Mouse (Mus musculus) liver, embryonic 14.5 days (tissue): ENCODE results near the gene Me3. TPM values are rescaled to one million over a fixed set of nuclear protein-coding genes. Genes with fewer than 3 reads are reported as not detected.

Source experiments
- ATAC-seq: fragments of 200-750 bp; cut with Nextera tagmentation; 2 replicates; pipeline ENCODE4 v1.8.0; 2017; ENCODE audit warnings: moderate number of reproducible peaks, mild to moderate bottlenecking, moderate library complexity; ENCODE audit not compliant: insufficient read depth
- DNase-seq, 3 experiments: peaks; one replicate each; pipeline ENCODE4 v3.0.0-alpha.2; 2012 to 2013; ENCODE audit warnings: low read depth in 3 of 3, low spot score in 3 of 3
- H3K27ac ChIP-seq: fragments of 300-500 bp; sonication (generic); 2 replicates; pipeline ENCODE4 v1.5.1; 2014; ENCODE audit warnings: moderate library complexity, mild to moderate bottlenecking, control low read depth, inconsistent platforms
- H3K27me3 ChIP-seq: fragments of 300-500 bp; sonication (generic); 2 replicates; pipeline ENCODE4 v1.6.1; 2014; ENCODE audit warnings: mild to moderate bottlenecking, low read length, moderate library complexity; ENCODE audit not compliant: control insufficient read depth, insufficient read depth
- H3K36me3 ChIP-seq: fragments of 300-500 bp; sonication (generic); replicated peaks from 2 replicates; pipeline ENCODE4 v1.6.1; 2014; ENCODE audit warnings: low read depth; ENCODE audit not compliant: control insufficient read depth, insufficient read depth
- H3K4me1 ChIP-seq, 2 experiments: fragments of 200-500 bp in 1 of 2; fragments of 300-500 bp in 1 of 2; sonication (generic) in 1 of 2; replicated peaks; 2 replicates each; pipeline ENCODE4 v1.6.1; 2012 to 2014; ENCODE audit warnings: antibody characterized with exemption in 1 of 2, inconsistent platforms in 1 of 2, low read length in 1 of 2; ENCODE audit not compliant: control insufficient read depth in 2 of 2, insufficient read depth in 2 of 2
- H3K4me2 ChIP-seq: fragments of 300-500 bp; sonication (generic); 2 replicates; pipeline ENCODE4 v1.6.1; 2014; ENCODE audit warnings: low read depth, mild to moderate bottlenecking, control low read depth, moderate library complexity
- H3K4me3 ChIP-seq, 2 experiments: fragments of 200-500 bp in 1 of 2; fragments of 300-500 bp in 1 of 2; sonication (generic) in 1 of 2; 2 replicates each; pipeline ENCODE4 v1.5.1; 2012 to 2014; ENCODE audit warnings: low read depth in 2 of 2, low read length in 2 of 2, mild to moderate bottlenecking in 2 of 2, control low read depth in 1 of 2, inconsistent platforms in 1 of 2, moderate library complexity in 1 of 2; ENCODE audit not compliant: insufficient read depth in 1 of 2
- H3K9ac ChIP-seq: fragments of 300-500 bp; sonication (generic); replicated peaks from 2 replicates; pipeline ENCODE4 v1.6.1; 2014; ENCODE audit warnings: mild to moderate bottlenecking, control low read depth, moderate library complexity
- H3K9me3 ChIP-seq: fragments of 300-500 bp; sonication (generic); 2 replicates; pipeline ENCODE4 v1.6.1; 2016; ENCODE audit warnings: low read length, mixed read lengths; ENCODE audit not compliant: control insufficient read depth
- CTCF ChIP-seq: IDR thresholded peaks from 2 replicates; pipeline ENCODE4 v1.5.1; 2016; ENCODE audit warnings: antibody characterized with exemption, low read depth, control low read depth
- EP300 ChIP-seq: IDR thresholded peaks from 2 replicates; pipeline ENCODE4 v1.6.1; 2016; ENCODE audit warnings: antibody characterized with exemption, low read depth
- WGBS: fragments of 180-500 bp; shearing (Covaris S2); extraction: QIAGEN DNeasy Blood & Tissue Kit; methylation state at CpG from one replicate; pipeline ENCODE4 v1.1.7; 2014; ENCODE audit not compliant: insufficient replicate concordance; 5-methylcytosine and 5-hydroxymethylcytosine counted together
- polyA plus RNA-seq, 2 experiments: library from polyadenylated mRNA; depleted of rRNA in 1 of 2; stranded (reverse) in 1 of 2; unstranded in 1 of 2; fragments of >200 nt; fragmentation: Nextera tagmentation in 1 of 2; extraction: Ambion mirVana in 1 of 2; gene quantifications; 2 replicates each; pipeline versions ENCODE4 v1.2.1 to v1.2.3; 2012 to 2014

Me3 gene
- polyA plus RNA-seq, 2 experiments, result not detected

- 29% methylated on average over 2 of the region's 2 CpGs for WGBS
- TF ChIP-seq CTCF, result no peak
- TF ChIP-seq EP300, result no peak
Measured at GRCm38 (mm10) chr7:89710776-89711175, 78.6 kb downstream of the Me3 start.

DNA sequence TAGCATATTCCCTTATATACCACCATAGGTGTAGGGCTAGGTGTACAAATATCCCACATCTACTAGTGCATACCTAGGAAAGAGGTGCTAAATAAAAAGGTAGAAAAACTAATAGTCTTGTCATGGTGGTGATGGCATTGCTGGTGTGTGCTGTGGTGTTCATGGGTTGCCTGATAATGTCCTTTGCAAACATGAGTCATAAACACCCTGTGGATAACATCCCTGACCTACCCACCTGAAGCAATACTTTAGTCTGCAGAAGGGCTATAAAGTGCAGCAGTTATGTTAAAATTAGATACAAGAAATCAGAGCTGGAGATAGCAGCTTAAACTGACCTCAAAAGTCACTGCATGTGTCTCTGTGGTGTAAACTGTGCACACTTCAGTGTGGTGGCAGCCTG, 80.9 kb downstream of the Me3 start:
- ATAC-seq (no peak), DNase-seq (no peak)
- Histone ChIP-seq H3K36me3 (no peaks in the 10 kb centered on the region), H3K9me3 (no peaks in the 10 kb centered on the region), H3K9ac (no peak overlapping the region), H3K4me3 (no peak overlapping the region), H3K27me3 (no peaks in the 10 kb centered on the region), H3K27ac (no peak overlapping the region), H3K4me1 (no peaks in the 10 kb centered on the region), H3K4me2 (no peak overlapping the region)
- TF ChIP-seq CTCF (no peak), EP300 (no peak)

More at GRCm38 (mm10) chr7:89710776-89711175, 78.6 kb downstream of the Me3 start:
- Histone ChIP-seq H3K27ac (no peak overlapping the region), H3K9ac (no peak overlapping the region), H3K36me3 (no peaks in the 10 kb centered on the region), H3K27me3 (no peaks in the 10 kb centered on the region), H3K4me1 (no peaks in the 10 kb centered on the region), H3K4me3 (no peak overlapping the region), H3K9me3 (no peaks in the 10 kb centered on the region), H3K4me2 (no peak overlapping the region)
- DNase-seq (no peak), ATAC-seq (no peak)

DNA sequence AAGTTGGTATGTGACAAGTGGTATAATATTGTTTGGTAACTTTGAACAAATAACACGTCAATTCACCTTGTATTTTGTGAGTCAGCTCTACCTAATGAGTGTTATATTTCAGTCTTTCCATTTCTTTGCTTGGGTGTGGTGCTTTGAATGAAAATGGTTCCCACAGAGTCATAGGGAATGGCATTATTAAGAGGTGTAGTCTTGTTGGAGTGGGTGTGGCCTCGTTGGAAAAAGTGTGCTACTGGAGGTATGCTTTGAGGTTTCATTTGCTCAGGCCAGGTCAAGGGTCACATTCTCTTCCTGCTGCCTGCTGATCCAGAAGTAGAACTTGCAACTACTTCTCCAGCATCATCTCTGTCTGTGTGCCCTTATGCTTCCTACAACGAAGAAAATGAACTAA, 84.0 kb downstream of the Me3 start:
- TF ChIP-seq CTCF, result no peak
- no peak for TF ChIP-seq EP300
- Histone ChIP-seq H3K27me3 (no peaks in the 10 kb centered on the region), H3K9me3 (no peaks in the 10 kb centered on the region), H3K9ac (no peak overlapping the region), H3K4me3 (no peak overlapping the region), H3K36me3 (no peaks in the 10 kb centered on the region), H3K4me2 (no peak overlapping the region), H3K27ac (no peak overlapping the region), H3K4me1 (no peaks in the 10 kb centered on the region)
- ATAC-seq, result no peak
- WGBS, result 51% methylated on average over 3 of the region's 3 CpGs
- DNase-seq, result no peak

- Histone ChIP-seq H3K4me2 (no peak overlapping the region), H3K4me1 (no peaks in the 10 kb centered on the region), H3K36me3 (no peaks in the 10 kb centered on the region), H3K4me3 (no peak overlapping the region), H3K9me3 (no peaks in the 10 kb centered on the region), H3K27me3 (no peaks in the 10 kb centered on the region), H3K27ac (no peak overlapping the region), H3K9ac (no peak overlapping the region)
- no peak for ATAC-seq
- 41% methylated on average over 2 of the region's 2 CpGs for WGBS
- TF ChIP-seq CTCF, result no peak
- no peak for TF ChIP-seq EP300
- DNase-seq, result no peak
Measured at GRCm38 (mm10) chr7:89717521-89717920, 85.3 kb downstream of the Me3 start.

DNA sequence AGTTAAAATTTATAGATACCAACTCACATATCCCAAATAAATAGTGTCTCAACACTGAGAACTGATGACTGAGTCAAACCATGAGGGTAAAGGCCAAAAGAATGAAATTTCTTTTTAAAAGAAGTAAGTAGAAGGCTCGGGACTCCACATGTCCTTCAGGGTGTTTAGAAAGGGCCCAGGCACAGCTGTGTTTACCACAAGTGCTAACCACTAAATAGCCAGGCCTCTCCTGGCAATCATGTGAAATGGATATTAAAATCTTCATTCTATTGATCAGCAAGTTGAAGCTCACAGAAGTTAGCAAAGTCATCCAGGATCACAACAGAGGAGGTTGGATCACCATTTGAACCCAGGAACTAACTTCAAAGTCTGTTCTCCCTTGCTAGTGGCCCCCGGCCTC, 86.1 kb downstream of the Me3 start:
- Histone ChIP-seq H3K9ac (no peak overlapping the region), H3K4me1 (no peaks in the 10 kb centered on the region), H3K27me3 (no peaks in the 10 kb centered on the region), H3K27ac (no peak overlapping the region), H3K36me3 (no peaks in the 10 kb centered on the region), H3K4me3 (no peak overlapping the region), H3K4me2 (no peak overlapping the region), H3K9me3 (no peaks in the 10 kb centered on the region)
- ATAC-seq, result no peak
- no peak for DNase-seq
- WGBS, result 52% methylated on average over 2 of the region's 2 CpGs
- TF ChIP-seq EP300 (no peak), CTCF (no peak)

DNA sequence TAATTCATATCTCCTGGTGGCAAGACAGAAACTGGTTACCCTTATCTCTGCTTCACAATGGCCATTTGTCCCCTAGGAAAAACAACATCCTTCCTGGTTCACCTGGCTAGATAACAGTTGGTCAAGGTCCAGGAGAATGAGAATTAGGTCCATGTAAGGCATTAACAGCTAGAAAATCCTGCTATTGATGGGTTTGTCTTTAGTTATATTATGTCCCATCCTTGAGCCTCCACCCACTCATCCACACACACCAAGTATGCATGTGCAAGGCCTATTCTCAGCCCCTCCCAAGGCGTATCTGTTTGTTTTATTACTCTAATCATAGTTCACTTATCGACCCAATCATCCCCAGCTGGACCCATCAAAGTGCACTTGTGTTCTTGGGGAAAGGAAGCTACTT, 88.1 kb downstream of the Me3 start:
- no peaks in the 10 kb centered on the region for H3K36me3 ChIP-seq
- H3K9ac ChIP-seq, result no peak overlapping the region
- no peak overlapping the region for H3K4me3 ChIP-seq
- H3K27ac ChIP-seq, result no peak overlapping the region
- WGBS, result 52% methylated on average over 2 of the region's 2 CpGs
- ATAC-seq (no peak), DNase-seq (no peak)
- no peak overlapping the region for H3K4me2 ChIP-seq
- H3K27me3 ChIP-seq, result no peaks in the 10 kb centered on the region
- no peaks in the 10 kb centered on the region for H3K9me3 ChIP-seq
- no peaks in the 10 kb centered on the region for H3K4me1 ChIP-seq
- TF ChIP-seq CTCF (no peak), EP300 (no peak)
